Mouse (Mus musculus) Patski (cell line): ENCODE measurements around the gene Kidins220. TPM values are rescaled to one million over a fixed set of nuclear protein-coding genes. Genes with fewer than 3 reads are reported as not detected.
A peak's percentile ranks its signal among the peaks of the same experiment; 100 is the strongest.

Source experiments
- ATAC-seq: fragments of 100-300 bp; one replicate; pipeline ENCODE4 v1.8.0; 2021
- CTCF ChIA-PET: fragments of 350-600 bp; sonication (Branson Sonifier 250); formaldehyde crosslinking; loops from one replicate; lab custom pipeline; 2022; ENCODE audit warnings: inconsistent platforms; lab: Charles Lee
- POLR2A ChIA-PET: fragments of 350-600 bp; sonication (Branson Sonifier 250); formaldehyde crosslinking; loops from one replicate; lab custom pipeline; 2022; ENCODE audit warnings: antibody characterized with exemption, inconsistent platforms; lab: Charles Lee
- DNase-seq: peaks from one replicate; pipeline ENCODE4 v3.0.0-alpha.2; 2011; ENCODE audit warnings: low read depth, low spot score
- H3K27me3 ChIP-seq: fragments of 371-371 bp; one replicate; pipeline ENCODE4 v1.5.1; 2021
- CTCF ChIP-seq: fragments of 100-300 bp; IDR thresholded peaks from one replicate; pipeline ENCODE4 v1.5.1; 2021
- in situ Hi-C: fragments of 300-500 bp; cut with MboI; formaldehyde crosslinking; loops from 3 replicates; pipeline ENCODE4 v1.11.1; 2018; ENCODE audit warnings: low pct_unique_long_range_greater_than_20kb, mixed read lengths
- polyA plus RNA-seq: library from polyadenylated mRNA; unstranded; gene quantifications from one replicate; pipeline ENCODE4 v1.2.3, GENCODE M21; 2021

The Kidins220 gene
- polyA plus RNA-seq, 1 experiment from 2014 or later = 77.1 TPM

DNA sequence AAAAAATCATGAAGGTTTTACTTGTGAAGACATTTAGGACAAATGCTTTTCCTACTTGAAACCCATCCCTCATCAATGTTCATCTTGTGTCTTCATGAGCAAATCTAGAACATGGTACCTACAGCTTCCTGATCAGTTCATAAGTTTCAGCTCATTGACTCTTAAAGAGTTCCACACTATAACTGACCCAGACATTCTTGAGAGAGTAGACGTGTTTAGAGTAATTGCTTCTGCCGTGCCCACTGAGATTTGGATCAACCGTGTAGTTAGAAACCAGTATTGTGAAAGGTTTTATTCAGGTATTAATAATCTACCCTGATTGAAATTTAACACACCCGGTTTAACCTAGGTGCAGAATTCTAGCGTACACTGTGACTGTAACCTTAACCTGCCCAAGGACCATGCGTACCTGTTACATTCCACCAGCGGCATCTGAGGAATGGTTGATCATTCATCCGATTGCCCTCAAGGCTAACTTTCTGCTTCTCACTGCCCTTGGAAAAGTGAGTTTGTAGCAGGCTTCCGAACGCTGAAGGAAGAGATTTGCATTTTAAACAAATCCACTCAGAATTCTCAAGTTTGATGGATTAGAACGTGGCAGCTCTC, 12.3 kb upstream of the Kidins220 start:
- ChIA-PET POLR2A (no interaction called here), CTCF (interaction anchor here (1.3 kb wide), 1 partner anchor 10 kb away, joined by 3 read pairs; no protein-coding TSS in a partner anchor)
- TF ChIP-seq CTCF = no peak
- no peaks in the 10 kb centered on the region for H3K27me3 ChIP-seq
- no peak for DNase-seq
- ATAC-seq = no peak
- in situ Hi-C loops = no loop called here

DNA sequence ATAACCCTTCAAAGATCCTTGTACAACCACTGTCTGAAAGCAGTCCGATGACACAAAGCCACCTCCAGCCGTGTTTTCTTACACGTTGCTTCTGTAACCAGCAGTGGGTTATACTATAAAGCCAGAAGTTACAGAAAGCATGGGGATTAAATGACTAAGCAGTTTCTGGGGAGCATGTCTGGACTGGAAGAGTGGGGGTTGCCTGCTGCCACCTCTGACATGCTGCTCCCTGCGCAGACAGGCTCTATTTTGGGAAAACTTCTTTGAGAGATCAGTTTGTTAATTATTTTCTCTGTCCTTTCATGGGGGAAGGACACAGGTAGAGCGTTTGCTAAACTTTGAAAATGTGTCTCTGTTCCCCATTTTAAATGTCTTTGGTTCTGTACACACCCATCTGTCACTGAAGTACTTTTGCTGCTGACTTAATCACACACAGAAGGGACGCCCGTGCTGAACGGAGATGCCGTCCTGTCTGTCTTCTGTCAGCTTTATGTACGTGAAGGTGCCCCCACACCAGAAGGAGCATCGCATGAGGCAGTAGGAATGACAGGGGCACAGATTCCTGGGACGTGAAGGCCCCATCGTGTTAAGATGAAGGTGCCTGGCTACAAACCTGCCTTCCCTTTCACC, 11.2 kb upstream of the Kidins220 start:
- POLR2A ChIA-PET = no interaction called here
- CTCF ChIA-PET = no interaction called here
- in situ Hi-C loops = no loop called here

DNA sequence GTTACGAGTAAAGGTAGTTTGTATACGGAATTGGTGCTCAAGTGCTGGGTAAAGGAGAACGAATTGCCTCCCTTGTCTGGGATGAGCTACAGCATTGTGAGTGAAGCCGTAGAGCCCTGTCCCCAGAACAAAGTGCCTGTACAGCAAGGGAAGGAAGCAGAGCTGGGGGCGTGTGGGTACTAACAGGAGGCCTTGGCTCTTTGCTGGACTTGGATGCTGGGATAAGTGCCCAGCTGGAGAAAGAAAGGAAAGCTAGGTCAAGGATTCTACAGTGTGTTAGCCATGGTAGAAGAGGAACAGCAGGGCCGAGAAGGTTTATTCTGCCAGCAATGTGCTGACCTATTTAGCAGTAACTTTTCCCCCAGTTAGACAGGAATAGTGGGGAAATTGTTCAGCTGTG, 9.3 kb upstream of the Kidins220 start:
- CTCF ChIA-PET = no interaction called here
- H3K27me3 ChIP-seq = no peaks in the 10 kb centered on the region
- in situ Hi-C loops = no loop called here
- DNase-seq = no peak
- no peak for TF ChIP-seq CTCF
- no peak for ATAC-seq
- POLR2A ChIA-PET = interaction anchor here (0.5 kb wide), 1 partner anchor 21 kb away, joined by 4 read pairs; no protein-coding TSS in a partner anchor

More for the DNA sequence above, 11.2 kb upstream of the Kidins220 start:
- DNase-seq (no peak), ATAC-seq (no peak)
- no peaks in the 10 kb centered on the region for H3K27me3 ChIP-seq
- no peak for TF ChIP-seq CTCF

DNA sequence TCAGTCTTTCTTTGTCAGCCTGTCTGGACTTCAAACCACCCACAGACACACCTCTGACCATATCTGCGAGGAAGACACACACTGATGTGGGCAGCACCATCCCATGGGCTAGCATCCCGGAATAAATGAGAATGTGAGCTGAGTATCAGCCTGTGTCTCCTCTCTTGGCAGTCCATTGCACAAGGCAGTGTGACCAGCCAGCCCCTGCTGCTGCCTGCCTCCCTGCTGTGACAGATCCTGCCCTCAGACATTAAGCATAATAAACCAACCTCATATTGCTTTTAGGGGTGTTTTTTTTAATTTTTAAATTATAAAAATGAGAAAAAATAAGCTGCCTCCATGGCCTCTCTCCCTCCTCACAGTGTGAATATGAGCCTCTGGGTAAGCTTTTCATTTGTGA, 8.7 kb upstream of the Kidins220 start:
- no peak for TF ChIP-seq CTCF
- H3K27me3 ChIP-seq = no peaks in the 10 kb centered on the region
- ChIA-PET CTCF (interaction anchor here (0.9 to 1.1 kb wide), 2 partner anchors 18 to 257 kb away, joined by 3 read pairs; no protein-coding TSS in a partner anchor), POLR2A (interaction anchor here (0.5 kb wide), 1 partner anchor 21 kb away, joined by 4 read pairs; no protein-coding TSS in a partner anchor)
- no peak for DNase-seq
- in situ Hi-C loops = no loop called here
- no peak for ATAC-seq

DNA sequence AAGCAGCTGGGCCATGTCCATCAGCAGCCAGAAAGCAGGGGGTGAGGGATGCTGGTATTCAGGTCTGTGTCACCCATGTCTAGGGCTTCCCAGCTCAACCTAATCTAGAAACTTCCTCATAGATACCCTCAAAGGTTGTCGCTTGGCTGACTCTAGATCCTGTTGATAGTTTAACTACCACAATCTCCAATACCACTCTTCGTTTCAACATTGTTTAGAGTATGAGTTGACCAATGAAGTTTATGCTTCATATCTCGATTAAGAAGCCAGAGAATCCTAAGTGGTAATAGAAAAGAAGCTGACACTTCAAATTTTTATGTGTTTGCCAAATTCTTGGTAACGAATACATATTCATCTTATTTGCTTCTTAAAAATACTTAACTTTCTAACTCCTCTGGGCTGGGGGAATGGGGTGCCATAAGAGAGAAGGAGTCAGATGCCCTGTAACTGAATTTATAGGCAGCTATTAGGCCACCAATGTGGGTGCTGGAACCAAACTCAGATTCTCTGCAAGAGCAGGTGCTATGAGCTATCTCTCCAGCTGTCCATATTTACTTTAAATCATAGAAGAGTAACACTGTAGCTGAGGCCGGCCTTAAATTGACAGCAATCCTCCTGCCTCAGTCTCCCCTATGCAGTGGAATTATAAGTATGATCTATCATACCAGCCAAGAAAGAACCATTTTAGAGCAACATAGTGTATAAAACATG, 3.1 kb upstream of the Kidins220 start:
- POLR2A ChIA-PET = no interaction called here
- no peaks in the 10 kb centered on the region for H3K27me3 ChIP-seq
- no peak for DNase-seq
- no peak for ATAC-seq
- in situ Hi-C loops = no loop called here
- CTCF ChIA-PET = no interaction called here
- TF ChIP-seq CTCF = no peak

DNA sequence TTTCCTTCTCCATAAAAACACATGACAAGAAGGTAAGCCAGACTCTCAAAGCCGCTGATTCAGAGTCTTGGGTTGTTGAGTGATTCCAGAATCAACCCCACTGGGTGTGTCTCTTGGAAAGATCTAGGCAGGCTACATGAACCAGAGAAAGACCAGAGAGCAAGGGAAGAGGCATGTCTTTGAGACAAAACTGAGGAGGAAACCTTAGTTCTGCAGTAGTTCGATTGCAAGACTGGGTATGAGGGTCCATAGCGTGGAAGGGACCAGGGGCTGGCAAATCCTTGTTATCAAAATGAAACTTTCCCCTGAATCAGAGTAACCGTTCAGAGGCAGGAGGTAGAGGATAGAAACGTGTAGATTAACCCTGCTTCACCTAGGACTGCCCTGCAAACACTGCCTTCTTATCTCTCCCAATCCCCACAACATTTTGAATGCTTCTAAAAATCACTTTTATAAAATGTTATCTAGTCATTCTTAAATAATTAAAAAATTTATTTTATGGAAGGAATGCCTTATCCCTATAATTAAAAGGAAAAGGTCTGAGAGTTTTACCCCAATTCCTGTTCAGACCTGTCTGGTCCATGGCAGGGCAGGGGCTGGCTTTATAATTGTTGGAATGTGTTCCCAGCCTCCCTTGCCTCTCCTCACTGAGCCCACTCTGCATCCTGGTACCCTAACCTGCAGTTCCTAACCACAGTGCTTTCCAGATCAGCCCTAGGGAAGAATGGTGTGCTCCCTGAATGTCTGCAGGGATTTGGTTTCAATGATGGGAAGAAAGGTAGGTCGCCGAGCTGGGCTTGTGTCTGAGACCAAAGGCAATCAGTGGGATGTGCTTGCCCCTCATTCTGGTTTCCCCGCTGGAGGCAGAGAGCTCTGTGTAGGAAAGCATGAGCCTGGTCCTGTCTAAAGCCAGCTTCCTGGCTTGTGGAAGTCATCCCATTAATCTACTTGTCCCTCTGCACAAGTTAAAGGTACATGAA, 2.1 kb upstream of the Kidins220 start:
- in situ Hi-C loops = no loop called here
- no peak for ATAC-seq
- H3K27me3 ChIP-seq = no peaks in the 10 kb centered on the region
- TF ChIP-seq CTCF = no peak
- ChIA-PET POLR2A (no interaction called here), CTCF (no interaction called here)
- no peak for DNase-seq

DNA sequence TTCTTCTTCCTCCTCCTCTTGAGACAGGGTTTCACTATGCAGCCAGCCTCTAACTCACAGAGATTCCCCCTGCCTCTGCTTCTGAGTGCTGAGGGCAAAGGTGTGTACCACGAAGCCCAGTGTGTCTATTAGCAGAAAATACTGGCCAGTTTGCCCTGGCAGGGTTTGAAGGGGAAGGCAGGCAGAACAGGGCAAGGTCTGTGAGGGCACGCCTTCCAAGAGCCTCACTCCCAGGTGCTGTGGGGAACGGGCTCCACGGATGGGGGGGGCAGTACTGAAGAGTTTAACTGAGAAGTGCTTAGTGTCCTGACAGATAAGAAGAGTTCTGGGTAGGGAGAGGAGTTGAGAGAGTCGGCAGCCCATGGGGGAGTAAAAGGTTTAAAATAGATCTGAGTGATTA, 1.1 kb upstream of the Kidins220 start:
- ChIA-PET POLR2A (no interaction called here), CTCF (no interaction called here)
- in situ Hi-C loops = no loop called here
- no peaks in the 10 kb centered on the region for H3K27me3 ChIP-seq
- no peak for DNase-seq
- no peak for ATAC-seq
- TF ChIP-seq CTCF = no peak

DNA sequence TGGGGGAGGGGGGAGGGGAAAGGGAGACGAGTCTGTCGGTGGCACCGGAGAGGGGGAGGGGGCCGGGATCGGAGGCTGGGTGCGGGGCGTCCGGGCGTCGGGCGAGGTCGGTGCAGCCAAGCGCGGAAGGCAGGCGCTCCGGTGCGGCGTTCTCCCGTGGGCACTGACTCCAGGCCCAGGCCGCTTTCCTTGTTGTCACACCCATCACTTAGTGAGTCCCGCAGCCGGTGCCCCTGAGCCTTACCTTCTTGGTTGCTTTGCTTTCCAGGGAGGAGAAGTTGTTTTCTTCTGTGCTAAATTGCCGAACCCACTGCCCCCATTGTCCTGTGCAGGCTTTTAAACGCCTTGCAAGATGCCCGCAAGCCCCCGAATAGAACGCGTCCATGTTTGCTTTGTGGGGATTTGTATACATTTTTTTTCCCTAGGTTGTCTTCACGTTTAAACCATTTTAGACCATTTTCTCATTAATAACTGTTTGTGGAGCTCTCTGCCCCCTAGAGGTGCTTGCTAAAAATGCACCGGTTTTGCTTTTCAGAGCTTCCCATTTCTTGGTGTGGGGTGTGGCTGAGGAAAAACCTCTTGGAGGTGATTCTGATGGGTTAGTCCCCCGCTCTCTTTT, 499 bp downstream of the Kidins220 start:
- POLR2A ChIA-PET = interaction anchor here (0.9 kb wide), 1 partner anchor 22 kb away, joined by 3 read pairs; no protein-coding TSS in a partner anchor
- peak; percentile 63 for ATAC-seq

DNA sequence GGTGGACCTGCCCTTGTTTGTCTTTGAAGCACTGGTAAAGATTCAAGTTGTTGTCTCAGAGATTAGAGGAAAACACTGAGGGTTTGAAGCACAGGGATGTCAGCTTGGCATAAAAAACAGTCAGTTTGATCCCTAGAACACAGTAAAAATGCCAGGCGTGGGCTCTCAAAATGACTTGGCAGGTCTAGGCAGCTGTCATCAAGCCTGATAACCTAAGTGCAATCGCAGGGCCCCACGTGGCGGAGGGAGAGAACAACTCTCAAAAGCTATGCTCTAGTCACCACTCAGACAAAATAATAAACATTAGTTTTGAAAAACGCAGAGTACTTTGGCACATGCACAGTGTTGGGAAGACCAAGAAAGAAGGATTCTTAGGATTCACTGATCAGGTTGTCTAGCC, 10.5 kb downstream of the Kidins220 start:
- no peak for TF ChIP-seq CTCF
- ChIA-PET POLR2A (interaction anchor here (0.6 kb wide), 1 partner anchor 28 kb away, joined by 3 read pairs; no protein-coding TSS in a partner anchor), CTCF (interaction anchor here (1.0 kb wide), 1 partner anchor 9 kb away, joined by 3 read pairs; no protein-coding TSS in a partner anchor)
- ATAC-seq (no peak), DNase-seq (no peak)
- H3K27me3 ChIP-seq = no peaks in the 10 kb centered on the region
- in situ Hi-C loops = no loop called here

More for the DNA sequence above, 499 bp downstream of the Kidins220 start:
- peak; percentile 72 for TF ChIP-seq CTCF
- CTCF ChIA-PET = interaction anchor here (0.9 kb wide), 1 partner anchor 266 kb away, joined by 3 read pairs; no protein-coding TSS in a partner anchor
- peak; percentile 34 for DNase-seq
- H3K27me3 ChIP-seq = no peaks in the 10 kb centered on the region
- in situ Hi-C loops = no loop called here
